Mouse (Mus musculus) natural killer cell, adult 2 months (primary cell): Measurements from ENCODE around the gene Mapkapk5.

Experiments
- DNase-seq, 2 experiments: peaks; one replicate each; pipeline ENCODE4 v3.0.0; 2022; ENCODE audit warnings: low spot score in 2 of 2

Mapkapk5 gene

GRCm38 (mm10) chr5:121545793-121546529 is at the start of gene Mapkapk5:
Mapkapk5 (minus strand) TSS chr5:121545905.
- DNase-seq = peak; percentile 95 to 97

GRCm38 (mm10) chr5:121594714-121595313 is 49.1 kb upstream of the Mapkapk5 start:
- no peak for DNase-seq

GRCm38 (mm10) chr5:121593451-121594401 is 48.0 kb upstream of the Mapkapk5 start, which contains the start of gene Aldh2:
Aldh2 (minus strand) TSS chr5:121593824.
- DNase-seq = peak; percentile 60 to 73

GRCm38 (mm10) chr5:121592816-121593407 is 47.2 kb upstream of the Mapkapk5 start:
- no peak for DNase-seq

- DNase-seq = no peak
Observed at GRCm38 (mm10) chr5:121592064-121592815, 46.5 kb upstream of the Mapkapk5 start.

GRCm38 (mm10) chr5:121591417-121592063 is 45.8 kb upstream of the Mapkapk5 start:
- DNase-seq = no peak

GRCm38 (mm10) chr5:121589928-121590327 is 44.2 kb upstream of the Mapkapk5 start:
- DNase-seq = no peak

GRCm38 (mm10) chr5:121586400-121587039 is 40.8 kb upstream of the Mapkapk5 start:
- peak in 1 of 2 experiments; percentile 39 for DNase-seq

- DNase-seq = no peak
Observed at GRCm38 (mm10) chr5:121585699-121586098, 40.0 kb upstream of the Mapkapk5 start.

- DNase-seq = peak; percentile 34 to 57
Observed at GRCm38 (mm10) chr5:121585005-121585404, 39.3 kb upstream of the Mapkapk5 start.

GRCm38 (mm10) chr5:121583765-121584501 is 38.2 kb upstream of the Mapkapk5 start:
- DNase-seq = peak; percentile 67 to 68

GRCm38 (mm10) chr5:121581945-121582344 is 36.2 kb upstream of the Mapkapk5 start:
- DNase-seq = no peak

GRCm38 (mm10) chr5:121576927-121577488 is 31.3 kb upstream of the Mapkapk5 start:
- no peak for DNase-seq

- no peak for DNase-seq
Observed at GRCm38 (mm10) chr5:121575867-121576266, 30.2 kb upstream of the Mapkapk5 start.

- peak in 1 of 2 experiments; percentile 25 for DNase-seq
Observed at GRCm38 (mm10) chr5:121574145-121574544, 28.4 kb upstream of the Mapkapk5 start.

GRCm38 (mm10) chr5:121570787-121571186 is 25.1 kb upstream of the Mapkapk5 start:
- DNase-seq = no peak

- DNase-seq = no peak
Observed at GRCm38 (mm10) chr5:121569881-121570420, 24.2 kb upstream of the Mapkapk5 start.

- no peak for DNase-seq
Observed at GRCm38 (mm10) chr5:121566035-121566681, 20.5 kb upstream of the Mapkapk5 start.
